Mouse (Mus musculus) MEL (cell line): Measurements from ENCODE around the gene Tut4.

Experiments
- CTCF ChIP-seq, 3 experiments: IDR thresholded peaks in 2 of 3; conservative IDR thresholded peaks in 1 of 3; 2 replicates each; pipeline ENCODE4 v1.5.1; 2011 to 2012; ENCODE audit warnings: low read length in 3 of 3, low read depth in 2 of 3, mild to moderate bottlenecking in 2 of 3, improper control_type of control experiment in 1 of 3, inconsistent platforms in 1 of 3, mixed read lengths in 1 of 3, moderate library complexity in 1 of 3; ENCODE audit not compliant: control insufficient read depth in 1 of 3, insufficient read depth in 1 of 3, poor library complexity in 1 of 3, severe bottlenecking in 1 of 3
- E2F4 ChIP-seq: IDR thresholded peaks from 2 replicates; pipeline ENCODE4 v1.6.1; 2011; ENCODE audit warnings: low read depth, low read length, improper control_type of control experiment, borderline replicate concordance
- MAX ChIP-seq: IDR thresholded peaks from 2 replicates; pipeline ENCODE4 v1.6.1; 2011; ENCODE audit warnings: low read length, improper control_type of control experiment
- MXI1 ChIP-seq: IDR thresholded peaks from 2 replicates; pipeline ENCODE4 v1.6.1; 2011; ENCODE audit warnings: mild to moderate bottlenecking, low read depth, low read length, improper control_type of control experiment
- NELFE ChIP-seq: IDR thresholded peaks from 2 replicates; pipeline ENCODE4 v1.6.1; 2011; ENCODE audit warnings: low read depth, low read length, improper control_type of control experiment
- POLR2A ChIP-seq, 2 experiments: IDR thresholded peaks; 2 replicates each; pipeline ENCODE4 v1.6.1; 2011 to 2012; ENCODE audit warnings: low read length in 2 of 2, mild to moderate bottlenecking in 2 of 2, control low read depth in 1 of 2, improper control_type of control experiment in 1 of 2, low read depth in 1 of 2, moderate library complexity in 1 of 2; ENCODE audit not compliant: control insufficient read depth in 1 of 2, insufficient read depth in 1 of 2, poor library complexity in 1 of 2
- POLR2AphosphoS5 ChIP-seq: IDR thresholded peaks from 2 replicates; pipeline ENCODE4 v1.6.1; 2012; ENCODE audit warnings: low read depth, borderline replicate concordance, mild to moderate bottlenecking, inconsistent platforms, low read length, moderate library complexity, mixed read lengths
- SIN3A ChIP-seq: IDR thresholded peaks from 2 replicates; pipeline ENCODE4 v1.6.1; 2012; ENCODE audit warnings: low read length, improper control_type of control experiment, inconsistent platforms
- USF1 ChIP-seq: IDR thresholded peaks from 2 replicates; pipeline ENCODE4 v1.6.1; 2014; ENCODE audit warnings: low read depth, mild to moderate bottlenecking, inconsistent platforms, low read length, improper control_type of control experiment, moderate library complexity
- ZMIZ1 ChIP-seq: IDR thresholded peaks from 2 replicates; pipeline ENCODE4 v1.6.1; 2012; ENCODE audit warnings: low read depth, mild to moderate bottlenecking, inconsistent platforms, low read length, improper control_type of control experiment, moderate library complexity

DNA sequence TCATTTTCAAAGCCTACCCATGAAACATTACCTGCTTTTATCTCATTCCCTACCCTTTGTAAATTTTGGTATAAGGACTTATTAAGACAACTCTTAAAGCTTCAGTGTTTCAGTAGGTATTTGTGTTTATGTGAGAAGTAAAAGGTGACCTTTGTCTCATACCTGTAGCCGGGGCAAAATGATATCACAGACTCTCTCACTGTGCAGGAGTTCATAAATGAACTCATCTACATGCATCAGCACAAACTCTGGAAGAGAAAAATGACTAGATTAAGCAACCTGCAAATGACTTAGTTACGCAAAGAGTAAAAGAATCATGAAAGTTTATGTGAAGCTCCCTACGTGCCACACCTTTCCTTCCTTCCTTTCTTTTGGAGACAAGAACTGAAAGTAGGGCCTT lies 113.4 kb downstream of the Tut4 start:
- TF ChIP-seq POLR2A (IDR thresholded peaks at IDR 0.05; ENCODE audit: control insufficient read depth in 1 of 2, insufficient read depth in 1 of 2, low read depth in 1 of 2, low read length in 2 of 2, poor library complexity in 1 of 2): no peak
- no peak for TF ChIP-seq CTCF (IDR thresholded peaks at IDR 0.05 in 2 of 3, conservative IDR thresholded peaks at IDR 0.05 in 1 of 3; ENCODE audit: control insufficient read depth in 1 of 3, insufficient read depth in 1 of 3, low read depth in 2 of 3, low read length in 3 of 3, poor library complexity in 1 of 3, severe bottlenecking in 1 of 3)
- TF ChIP-seq SIN3A: no peak
- TF ChIP-seq MXI1: no peak
- no peak for TF ChIP-seq POLR2AphosphoS5
- no peak for TF ChIP-seq USF1
- TF ChIP-seq MAX: no peak
- no peak for TF ChIP-seq ZMIZ1
- TF ChIP-seq NELFE: no peak
- no peak for TF ChIP-seq E2F4
